Mouse (Mus musculus): ENCODE measurements at regions not wholly inside any gene's neighbourhood (a gene's known extent, or its start where the extent isn't known, plus 50 kb on each side); places are given as distances from the start of the nearest gene placed in this dataset.
"Not testable (repeated sequence)": the region's sequence is repeated elsewhere in the genome, so short reads cannot be mapped to it uniquely, and the experiment has no call there.

- no peak for DNase-seq (ENCODE audit: low read depth)
Observed at GRCm38 (mm10) chr1:12571755-12572358, 1158.0 kb downstream of the A830018L16Rik start.

GRCm38 (mm10) chr1:12572770-12573169 lies 1158.9 kb downstream of the A830018L16Rik start:
- DNase-seq (ENCODE audit: low read depth): no peak

- DNase-seq (ENCODE audit: low read depth): no peak
Observed at GRCm38 (mm10) chr1:12574274-12574673, 1160.4 kb downstream of the A830018L16Rik start.

GRCm38 (mm10) chr1:12577027-12577703 lies 1163.3 kb downstream of the A830018L16Rik start:
- DNase-seq (ENCODE audit: low read depth): no peak

- DNase-seq (ENCODE audit: low read depth): no peak
Observed at GRCm38 (mm10) chr1:12577978-12578377, 1164.1 kb downstream of the A830018L16Rik start.

- no peak for DNase-seq (ENCODE audit: low read depth)
Observed at GRCm38 (mm10) chr1:12583012-12583411, 1169.1 kb downstream of the A830018L16Rik start.

GRCm38 (mm10) chr1:12586981-12587380 lies 1173.1 kb downstream of the A830018L16Rik start:
- not testable (repeated sequence) for DNase-seq (ENCODE audit: low read depth)

- no peak for DNase-seq (ENCODE audit: low read depth)
Observed at GRCm38 (mm10) chr1:12612102-12612501, 1198.2 kb downstream of the A830018L16Rik start.

- DNase-seq (ENCODE audit: low read depth): no peak
Observed at GRCm38 (mm10) chr1:12615303-12615702, 1201.4 kb downstream of the A830018L16Rik start.

- no peak for DNase-seq (ENCODE audit: low read depth)
Observed at GRCm38 (mm10) chr1:12615733-12616481, 1202.0 kb downstream of the A830018L16Rik start.

GRCm38 (mm10) chr1:12619981-12620380 lies 1206.1 kb downstream of the A830018L16Rik start:
- no peak for DNase-seq (ENCODE audit: low read depth)

GRCm38 (mm10) chr1:12620825-12621224 lies 1206.9 kb downstream of the A830018L16Rik start:
- no peak for DNase-seq (ENCODE audit: low read depth)

GRCm38 (mm10) chr1:12623158-12623557 lies 1209.3 kb downstream of the A830018L16Rik start:
- no peak for DNase-seq (ENCODE audit: low read depth)

GRCm38 (mm10) chr1:12633049-12633448 lies 1219.1 kb downstream of the A830018L16Rik start:
- no peak for DNase-seq (ENCODE audit: low read depth)

GRCm38 (mm10) chr1:12636326-12637147 lies 1222.6 kb downstream of the A830018L16Rik start:
- DNase-seq (ENCODE audit: low read depth): no peak

GRCm38 (mm10) chr1:12640983-12641382 lies 1227.1 kb downstream of the A830018L16Rik start:
- no peak for DNase-seq (ENCODE audit: low read depth)

All from gonadal fat pad, adult 2 months (tissue).